Mouse (Mus musculus) regulatory T cell (primary cell): ENCODE measurements around the gene Armc9.

Experiments
- in situ Hi-C: fragments of 300-600 bp; cut with MboI, MseI; formaldehyde crosslinking; loops from one replicate; pipeline ENCODE4 v1.15.1; 2025; ENCODE audit warnings: high pct_unique_total_duplicates

The Armc9 gene

GRCm38 (mm10) chr1:86217976-86218375 is 63.4 kb downstream of the Armc9 start:
- in situ Hi-C loops = no loop called here

GRCm38 (mm10) chr1:86225195-86225594 is 70.6 kb downstream of the Armc9 start:
- in situ Hi-C loops = no loop called here

- in situ Hi-C loops = no loop called here
Measured at GRCm38 (mm10) chr1:86228653-86229052, 74.1 kb downstream of the Armc9 start.

GRCm38 (mm10) chr1:86229184-86229829 is 74.7 kb downstream of the Armc9 start:
- in situ Hi-C loops = no loop called here

GRCm38 (mm10) chr1:86232631-86233030 is 78.1 kb downstream of the Armc9 start:
- in situ Hi-C loops = no loop called here

- in situ Hi-C loops = no loop called here
Measured at GRCm38 (mm10) chr1:86233808-86234207, 79.2 kb downstream of the Armc9 start.

- in situ Hi-C loops = no loop called here
Measured at GRCm38 (mm10) chr1:86235118-86235517, 80.5 kb downstream of the Armc9 start.

GRCm38 (mm10) chr1:86236442-86236841 is 81.9 kb downstream of the Armc9 start:
- in situ Hi-C loops = no loop called here

GRCm38 (mm10) chr1:86239010-86239409 is 84.4 kb downstream of the Armc9 start:
- in situ Hi-C loops = no loop called here

GRCm38 (mm10) chr1:86239871-86240270 is 85.3 kb downstream of the Armc9 start:
- in situ Hi-C loops = no loop called here

GRCm38 (mm10) chr1:86240959-86241358 is 86.4 kb downstream of the Armc9 start:
- in situ Hi-C loops = no loop called here

GRCm38 (mm10) chr1:86243490-86243889 is 88.9 kb downstream of the Armc9 start:
- in situ Hi-C loops = no loop called here

- in situ Hi-C loops = no loop called here
Measured at GRCm38 (mm10) chr1:86245301-86246085, 90.9 kb downstream of the Armc9 start.

GRCm38 (mm10) chr1:86253410-86253809 is 98.8 kb downstream of the Armc9 start:
- in situ Hi-C loops = no loop called here

- in situ Hi-C loops = no loop called here
Measured at GRCm38 (mm10) chr1:86256311-86256710, 101.7 kb downstream of the Armc9 start.

- in situ Hi-C loops = no loop called here
Measured at GRCm38 (mm10) chr1:86257228-86257627, 102.6 kb downstream of the Armc9 start.

GRCm38 (mm10) chr1:86258171-86258824 is 103.7 kb downstream of the Armc9 start:
- in situ Hi-C loops = no loop called here

GRCm38 (mm10) chr1:86263564-86264339 is 109.2 kb downstream of the Armc9 start:
- in situ Hi-C loops = no loop called here

GRCm38 (mm10) chr1:86265060-86265459 is 110.5 kb downstream of the Armc9 start:
- in situ Hi-C loops = no loop called here

- in situ Hi-C loops = no loop called here
Measured at GRCm38 (mm10) chr1:86268492-86269189, 114.1 kb downstream of the Armc9 start.

GRCm38 (mm10) chr1:86269190-86269508 is 114.6 kb downstream of the Armc9 start:
- in situ Hi-C loops = no loop called here
